Mouse (Mus musculus) cerebellum, adult 2 months (tissue): ENCODE results near the gene Trp53tg5.

Experiments
- CTCF ChIP-seq: fragments of 200-500 bp; IDR thresholded peaks from 2 replicates; pipeline ENCODE4 v1.5.1; 2011; ENCODE audit warnings: low read depth, mild to moderate bottlenecking, control low read depth, low read length, moderate library complexity, borderline replicate concordance; ENCODE audit not compliant: insufficient read depth
- POLR2A ChIP-seq: fragments of 200-500 bp; IDR thresholded peaks from 2 replicates; pipeline ENCODE4 v1.6.1; 2011; ENCODE audit warnings: low read length, control low read depth, borderline replicate concordance; ENCODE audit not compliant: insufficient read depth

DNA sequence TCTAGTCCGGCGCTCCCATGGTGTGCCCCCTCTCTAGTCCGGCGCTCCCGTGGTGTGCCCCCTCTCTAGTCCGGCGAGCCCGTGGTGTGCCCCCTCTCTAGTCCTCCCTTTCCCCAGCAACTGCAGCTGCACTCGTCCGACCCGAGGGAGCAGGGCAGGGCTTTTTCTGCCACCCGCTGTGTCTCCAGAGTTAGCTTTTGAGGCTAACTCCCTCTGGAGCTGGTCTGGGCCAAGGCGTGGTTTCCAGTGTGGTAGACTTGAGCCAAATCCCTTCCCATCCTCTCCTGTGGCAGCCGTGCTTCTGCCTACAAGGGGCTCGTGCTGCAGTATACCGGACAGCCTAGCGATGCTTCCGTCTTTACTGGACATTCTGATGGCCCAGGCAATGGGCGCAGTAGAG is 34.3 kb upstream of the Trp53tg5 start:
- TF ChIP-seq POLR2A (no peak), CTCF (no peak)
